Mouse (Mus musculus) liver, embryonic 15.5 days (tissue): ENCODE measurements around the gene Vcam1. TPM values are rescaled to one million over a fixed set of nuclear protein-coding genes. Genes with fewer than 3 reads are reported as not detected.

Source experiments
- ATAC-seq: fragments of 200-750 bp; cut with Nextera tagmentation; 2 replicates; pipeline ENCODE4 v1.8.0; 2017; ENCODE audit warnings: moderate number of reproducible peaks, mild to moderate bottlenecking, moderate library complexity; ENCODE audit not compliant: insufficient read depth
- H3K27ac ChIP-seq: fragments of 300-500 bp; sonication (generic); replicated peaks from 2 replicates; pipeline ENCODE4 v1.5.1; 2015; ENCODE audit warnings: mild to moderate bottlenecking, inconsistent platforms
- H3K27me3 ChIP-seq: fragments of 300-500 bp; sonication (generic); 2 replicates; pipeline ENCODE4 v1.6.1; 2015; ENCODE audit warnings: mild to moderate bottlenecking, inconsistent platforms
- H3K36me3 ChIP-seq: fragments of 300-500 bp; sonication (generic); replicated peaks from 2 replicates; pipeline ENCODE4 v1.6.1; 2015; ENCODE audit warnings: moderate library complexity, mild to moderate bottlenecking, inconsistent platforms
- H3K4me1 ChIP-seq: fragments of 300-500 bp; sonication (generic); replicated peaks from 2 replicates; pipeline ENCODE4 v1.6.1; 2015; ENCODE audit warnings: inconsistent platforms
- H3K4me2 ChIP-seq: fragments of 300-500 bp; sonication (generic); 2 replicates; pipeline ENCODE4 v1.6.1; 2015; ENCODE audit warnings: moderate library complexity, mild to moderate bottlenecking, inconsistent platforms
- H3K4me3 ChIP-seq: fragments of 300-500 bp; sonication (generic); replicated peaks from 2 replicates; pipeline ENCODE4 v1.5.1; 2015; ENCODE audit warnings: mild to moderate bottlenecking, inconsistent platforms
- H3K9ac ChIP-seq: fragments of 300-500 bp; sonication (generic); 2 replicates; pipeline ENCODE4 v1.6.1; 2015; ENCODE audit warnings: moderate library complexity, mild to moderate bottlenecking, inconsistent platforms
- H3K9me3 ChIP-seq: fragments of 300-500 bp; sonication (generic); replicated peaks from 2 replicates; pipeline ENCODE4 v1.6.1; 2016; ENCODE audit warnings: inconsistent platforms
- WGBS: fragments of 180-500 bp; shearing (Covaris S2); methylation state at CpG from one replicate; pipeline ENCODE4 v1.1.7; 2015; ENCODE audit warnings: mixed read lengths; ENCODE audit not compliant: insufficient replicate concordance; 5-methylcytosine and 5-hydroxymethylcytosine counted together
- polyA plus RNA-seq: library from polyadenylated mRNA; unstranded; fragments of >200 nt; fragmentation: Nextera tagmentation; extraction: Ambion mirVana; gene quantifications from 2 replicates; pipeline ENCODE4 v1.2.1, GENCODE M21; 2015

Gene Vcam1
- polyA plus RNA-seq, 1 experiment from 2014 or later, result 85.4 TPM

- Histone ChIP-seq H3K36me3 (peaks cover 19% of the 10 kb centered on the region), H3K27me3 (no peaks in the 10 kb centered on the region), H3K27ac (no peak overlapping the region), H3K9me3 (no peaks in the 10 kb centered on the region), H3K9ac (no peak overlapping the region), H3K4me1 (no peaks in the 10 kb centered on the region), H3K4me2 (no peak overlapping the region), H3K4me3 (no peak overlapping the region)
- WGBS, result 62% methylated on average over 5 of the region's 5 CpGs
- no peak for ATAC-seq
These were observed 16.6 kb downstream of the Vcam1 start for GRCm38 (mm10) chr3:116112816-116113405.

- Histone ChIP-seq H3K27me3 (no peaks in the 10 kb centered on the region; the same call in 1 of the 2 replicates), H3K36me3 (peaks cover 6% of the 10 kb centered on the region; the same call in 1 of the 2 replicates), H3K4me1 (no peaks in the 10 kb centered on the region), H3K4me2 (no peak overlapping the region), H3K9me3 (no peaks in the 10 kb centered on the region), H3K27ac (no peak overlapping the region), H3K9ac (no peak overlapping the region), H3K4me3 (no peak overlapping the region)
- 59% methylated on average over 5 of the region's 5 CpGs for WGBS
- no peak for ATAC-seq
These were observed 23.8 kb downstream of the Vcam1 start for GRCm38 (mm10) chr3:116105713-116106112.

DNA sequence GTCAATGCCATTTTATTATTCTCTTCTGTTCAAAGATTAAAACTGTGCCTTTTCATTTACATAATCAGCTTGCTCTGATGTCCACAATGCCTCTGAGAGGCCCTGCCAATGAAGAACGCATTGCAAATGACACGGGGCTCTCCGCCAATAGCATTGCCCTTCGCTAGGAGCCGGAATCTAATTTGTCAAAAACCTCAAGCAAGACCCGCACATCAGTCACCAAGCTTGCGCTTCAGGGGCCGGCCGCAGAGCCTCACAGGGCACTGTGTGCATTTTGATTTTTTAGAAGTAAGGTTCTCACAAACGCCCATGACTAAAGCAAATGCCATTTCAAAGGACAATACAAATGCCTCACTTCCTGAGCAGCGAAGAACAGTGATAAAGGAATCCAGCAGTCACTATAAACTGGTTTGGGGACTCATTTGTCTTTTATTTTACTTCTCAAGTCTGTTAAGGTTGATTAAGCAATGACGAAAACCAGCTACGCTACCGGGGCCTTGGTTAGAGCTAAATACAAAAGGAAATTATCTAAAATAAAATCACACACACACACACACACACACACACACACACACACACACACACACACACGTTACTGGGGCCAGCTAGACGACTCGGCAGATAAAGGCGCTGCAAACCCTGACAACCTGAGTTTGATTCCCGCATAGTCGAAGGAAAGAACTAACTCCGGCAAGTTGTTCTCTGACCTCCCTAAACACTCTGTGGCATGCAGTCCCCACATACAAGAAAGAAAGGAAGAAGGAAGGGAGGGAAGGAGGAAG is 24.4 kb downstream of the Vcam1 start:
- H3K27ac ChIP-seq, result no peak overlapping the region
- no peak overlapping the region for H3K4me3 ChIP-seq
- no peak for ATAC-seq
- 33% methylated on average over 21 of the region's 21 CpGs for WGBS
- H3K27me3 ChIP-seq, result no peaks in the 10 kb centered on the region; the same call in 1 of the 2 replicates
- H3K9me3 ChIP-seq, result no peaks in the 10 kb centered on the region
- H3K36me3 ChIP-seq, result 0 out of 2 replicates have a peak, but pooled peaks cover 3% of the 10 kb centered on the region
- H3K4me1 ChIP-seq, result no peaks in the 10 kb centered on the region
- H3K9ac ChIP-seq, result no peak overlapping the region
- peak overlapping the region; percentile 23; the same call in 1 of the 2 replicates for H3K4me2 ChIP-seq

DNA sequence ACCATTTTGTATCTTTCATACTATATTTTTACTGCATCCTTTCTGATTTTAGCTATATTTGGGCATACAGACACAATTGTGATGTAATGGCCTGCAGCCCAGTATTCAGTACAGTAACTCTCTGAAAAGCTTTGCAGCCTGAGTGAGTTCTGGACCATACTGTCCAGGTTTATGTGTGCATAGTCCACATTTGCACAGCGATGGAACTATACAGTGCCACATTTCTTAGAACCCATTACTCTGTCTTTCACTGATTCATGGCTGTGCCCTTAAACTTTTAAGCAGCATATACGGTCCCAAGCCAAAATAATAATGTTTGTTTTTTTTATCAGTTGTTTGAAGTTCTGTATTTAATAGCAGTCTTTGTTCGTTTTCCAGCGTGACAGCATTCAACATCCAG is 25.2 kb downstream of the Vcam1 start:
- Histone ChIP-seq H3K9ac (no peak overlapping the region), H3K4me3 (no peak overlapping the region), H3K4me2 (no peak overlapping the region), H3K27ac (no peak overlapping the region), H3K27me3 (no peaks in the 10 kb centered on the region; the same call in 1 of the 2 replicates), H3K36me3 (0 out of 2 replicates have a peak, but pooled peaks cover under 1% of the 10 kb centered on the region), H3K9me3 (no peaks in the 10 kb centered on the region), H3K4me1 (no peaks in the 10 kb centered on the region)
- 60% methylated on average over 4 of the region's 4 CpGs for WGBS
- ATAC-seq, result no peak

GRCm38 (mm10) chr3:116100850-116101249 is 28.6 kb downstream of the Vcam1 start:
- H3K9ac ChIP-seq, result no peak overlapping the region
- H3K4me1 ChIP-seq, result no peaks in the 10 kb centered on the region
- no peaks in the 10 kb centered on the region for H3K36me3 ChIP-seq
- H3K27ac ChIP-seq, result no peak overlapping the region
- no peak overlapping the region for H3K4me3 ChIP-seq
- H3K9me3 ChIP-seq, result no peaks in the 10 kb centered on the region
- 51% methylated on average over 1 of the region's 1 CpGs for WGBS
- H3K4me2 ChIP-seq, result no peak overlapping the region
- no peak for ATAC-seq
- no peaks in the 10 kb centered on the region; the same call in 1 of the 2 replicates for H3K27me3 ChIP-seq

DNA sequence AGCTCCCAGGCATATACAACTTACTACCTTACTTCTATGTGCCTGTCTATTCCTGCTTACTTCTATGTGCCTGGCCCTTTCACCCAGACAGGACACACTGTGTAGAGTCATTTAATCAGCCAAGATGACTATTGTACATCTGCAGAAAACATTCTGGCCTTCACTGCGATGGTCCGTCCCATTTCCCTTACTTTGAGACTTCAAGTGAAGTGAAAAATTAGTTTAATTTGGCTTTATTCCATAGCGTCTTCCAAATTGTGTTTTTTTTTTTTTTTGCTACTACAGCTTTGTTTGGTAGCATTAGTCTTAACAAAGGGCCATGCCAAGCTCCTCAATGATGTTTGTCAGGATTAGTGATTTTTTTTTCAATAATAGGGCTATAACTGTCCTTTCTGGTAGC is 33.6 kb downstream of the Vcam1 start:
- Histone ChIP-seq H3K4me2 (no peak overlapping the region), H3K9ac (no peak overlapping the region), H3K4me1 (no peaks in the 10 kb centered on the region), H3K9me3 (no peaks in the 10 kb centered on the region), H3K27me3 (no peaks in the 10 kb centered on the region), H3K27ac (no peak overlapping the region), H3K4me3 (no peak overlapping the region), H3K36me3 (no peaks in the 10 kb centered on the region)
- no peak for ATAC-seq
- WGBS, result 64% methylated on average over 3 of the region's 3 CpGs

GRCm38 (mm10) chr3:116095312-116095711 is 34.2 kb downstream of the Vcam1 start:
- Histone ChIP-seq H3K4me3 (no peak overlapping the region), H3K27me3 (no peaks in the 10 kb centered on the region), H3K27ac (no peak overlapping the region), H3K4me1 (no peaks in the 10 kb centered on the region), H3K9me3 (no peaks in the 10 kb centered on the region), H3K36me3 (no peaks in the 10 kb centered on the region), H3K4me2 (no peak overlapping the region), H3K9ac (no peak overlapping the region)
- 49% methylated on average over 4 of the region's 4 CpGs for WGBS
- ATAC-seq, result no peak

- no peak for ATAC-seq
- Histone ChIP-seq H3K27ac (no peak overlapping the region), H3K4me1 (no peaks in the 10 kb centered on the region), H3K9me3 (no peaks in the 10 kb centered on the region), H3K27me3 (no peaks in the 10 kb centered on the region), H3K9ac (no peak overlapping the region), H3K4me3 (no peak overlapping the region), H3K36me3 (no peaks in the 10 kb centered on the region), H3K4me2 (no peak overlapping the region)
- WGBS, result 62% methylated on average over 1 of the region's 1 CpGs
These were observed 34.6 kb downstream of the Vcam1 start for GRCm38 (mm10) chr3:116094886-116095285.

DNA sequence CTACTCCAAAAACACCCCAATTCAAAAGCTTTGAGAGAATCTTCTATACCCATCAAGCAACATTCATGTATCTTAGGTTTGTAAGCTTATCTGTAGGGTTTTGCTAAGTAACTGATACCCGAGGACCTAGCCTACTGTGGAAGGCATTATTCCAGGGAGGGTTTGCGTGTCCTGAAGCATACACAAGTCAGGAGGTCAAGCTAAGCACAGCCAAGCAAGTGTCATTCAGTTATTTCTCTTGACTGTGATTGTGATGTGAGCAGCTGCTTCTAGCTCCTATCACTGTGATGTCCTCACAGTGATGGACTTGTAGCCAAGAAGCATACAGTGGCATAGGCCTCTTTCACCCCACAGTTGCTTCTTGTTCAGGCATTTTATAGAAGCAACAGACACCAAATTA is 35.2 kb downstream of the Vcam1 start:
- WGBS, result 53% methylated on average over 2 of the region's 2 CpGs
- ATAC-seq, result no peak
- H3K27me3 ChIP-seq, result no peaks in the 10 kb centered on the region
- H3K27ac ChIP-seq, result no peak overlapping the region
- no peak overlapping the region for H3K9ac ChIP-seq
- H3K9me3 ChIP-seq, result no peaks in the 10 kb centered on the region
- H3K4me2 ChIP-seq, result no peak overlapping the region
- H3K36me3 ChIP-seq, result no peaks in the 10 kb centered on the region
- H3K4me1 ChIP-seq, result no peaks in the 10 kb centered on the region
- H3K4me3 ChIP-seq, result no peak overlapping the region

GRCm38 (mm10) chr3:116092547-116092946 is 36.9 kb downstream of the Vcam1 start:
- ATAC-seq, result no peak
- WGBS, result 66% methylated on average over 3 of the region's 3 CpGs
- Histone ChIP-seq H3K9ac (no peak overlapping the region), H3K4me2 (no peak overlapping the region), H3K27ac (no peak overlapping the region), H3K9me3 (no peaks in the 10 kb centered on the region), H3K4me1 (no peaks in the 10 kb centered on the region), H3K36me3 (no peaks in the 10 kb centered on the region), H3K27me3 (no peaks in the 10 kb centered on the region), H3K4me3 (no peak overlapping the region)

DNA sequence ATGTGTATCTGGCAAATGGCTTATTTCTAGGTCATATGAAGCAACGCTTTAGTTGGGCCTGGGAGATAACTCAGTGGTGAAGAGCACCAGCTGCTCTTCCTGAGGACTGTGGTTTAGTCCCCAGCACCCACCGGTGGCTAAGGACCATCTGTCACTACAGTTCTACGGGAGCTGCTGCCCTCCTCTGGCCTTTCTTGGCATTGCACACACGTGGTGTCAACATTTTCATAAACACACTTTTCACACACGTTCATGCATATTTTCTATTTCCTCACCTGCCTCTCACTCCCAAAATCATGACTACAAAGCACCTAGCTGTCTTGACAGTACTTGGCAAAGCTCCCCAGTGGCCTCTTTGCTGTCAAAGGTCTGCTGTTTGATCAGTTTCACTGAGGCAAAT is 37.8 kb downstream of the Vcam1 start:
- Histone ChIP-seq H3K9ac (no peak overlapping the region), H3K4me3 (no peak overlapping the region), H3K4me1 (no peaks in the 10 kb centered on the region), H3K27ac (no peak overlapping the region), H3K36me3 (no peaks in the 10 kb centered on the region), H3K27me3 (no peaks in the 10 kb centered on the region), H3K4me2 (no peak overlapping the region), H3K9me3 (no peaks in the 10 kb centered on the region)
- 55% methylated on average over 5 of the region's 5 CpGs for WGBS
- ATAC-seq, result no peak
